Mouse (Mus musculus) MEL (cell line): ENCODE measurements around the gene Pcbp4. TPM values are rescaled to one million over a fixed set of nuclear protein-coding genes. Genes with fewer than 3 reads are reported as not detected.

ENCODE experiments used
- DNase-seq: peaks from one replicate; pipeline ENCODE4 v3.0.0; 2011; ENCODE audit warnings: low read depth, low spot score
- H3K27ac ChIP-seq: 2 replicates; pipeline ENCODE4 v1.5.1; 2012; ENCODE audit warnings: low read depth, mild to moderate bottlenecking, control low read depth, low read length, moderate library complexity; ENCODE audit not compliant: control insufficient read depth
- H3K27me3 ChIP-seq, 2 experiments: fragments of 150-350 bp in 1 of 2; sonication (generic) in 1 of 2; 2 replicates each; pipeline ENCODE4 v1.6.1; 2012; ENCODE audit warnings: low read length in 2 of 2, mild to moderate bottlenecking in 2 of 2, improper control_type of control experiment in 1 of 2, moderate library complexity in 1 of 2; ENCODE audit not compliant: insufficient read depth in 2 of 2, control insufficient read depth in 1 of 2
- H3K36me3 ChIP-seq, 2 experiments: 2 replicates each; pipeline ENCODE4 v1.6.1; 2012 to 2014; ENCODE audit warnings: low read length in 2 of 2, improper control_type of control experiment in 1 of 2, inconsistent platforms in 1 of 2, mild to moderate bottlenecking in 1 of 2; ENCODE audit not compliant: insufficient read depth in 2 of 2, control insufficient read depth in 1 of 2
- H3K4me1 ChIP-seq, 2 experiments: fragments of 150-350 bp in 1 of 2; sonication (generic) in 1 of 2; 2 replicates each; pipeline ENCODE4 v1.6.1; 2012; ENCODE audit warnings: low read length in 2 of 2, improper control_type of control experiment in 1 of 2, mild to moderate bottlenecking in 1 of 2; ENCODE audit not compliant: insufficient read depth in 2 of 2, control insufficient read depth in 1 of 2
- H3K4me3 ChIP-seq, 2 experiments: fragments of 150-350 bp in 1 of 2; sonication (generic) in 1 of 2; 2 replicates each; pipeline ENCODE4 v1.5.1; 2012; ENCODE audit warnings: low read depth in 2 of 2, low read length in 2 of 2, mild to moderate bottlenecking in 2 of 2, moderate library complexity in 2 of 2, control low read depth in 1 of 2, improper control_type of control experiment in 1 of 2; ENCODE audit not compliant: control insufficient read depth in 1 of 2, insufficient read depth in 1 of 2
- H3K79me2 ChIP-seq: 2 replicates; pipeline ENCODE4 v1.6.1; 2012; ENCODE audit warnings: mild to moderate bottlenecking, low read length, moderate library complexity; ENCODE audit not compliant: control insufficient read depth, poor library complexity, insufficient read depth
- H3K9ac ChIP-seq: 2 replicates; pipeline ENCODE4 v1.6.1; 2012; ENCODE audit warnings: low read depth, mild to moderate bottlenecking, control low read depth, low read length, moderate library complexity; ENCODE audit not compliant: control insufficient read depth, poor library complexity, severe bottlenecking
- H3K9me3 ChIP-seq: fragments of 150-350 bp; sonication (generic); replicated peaks from 2 replicates; pipeline ENCODE4 v1.6.1; 2012; ENCODE audit warnings: mild to moderate bottlenecking, low read length, improper control_type of control experiment, moderate library complexity; ENCODE audit not compliant: insufficient read depth
- BHLHE40 ChIP-seq: IDR thresholded peaks from 2 replicates; pipeline ENCODE4 v1.6.1; 2012; ENCODE audit warnings: low read depth, mild to moderate bottlenecking, inconsistent platforms, low read length, improper control_type of control experiment, borderline replicate concordance
- CHD1 ChIP-seq: IDR thresholded peaks from 2 replicates; pipeline ENCODE4 v1.6.1; 2012; ENCODE audit warnings: low read depth, mild to moderate bottlenecking, inconsistent platforms, low read length, improper control_type of control experiment
- CHD2 ChIP-seq: IDR thresholded peaks from 2 replicates; pipeline ENCODE4 v1.6.1; 2011; ENCODE audit warnings: low read length, improper control_type of control experiment
- ETS1 ChIP-seq: IDR thresholded peaks from 2 replicates; pipeline ENCODE4 v1.6.1; 2012; ENCODE audit warnings: low read depth, mild to moderate bottlenecking, inconsistent platforms, low read length, improper control_type of control experiment, moderate library complexity
- GABPA ChIP-seq: IDR thresholded peaks from 2 replicates; pipeline ENCODE4 v1.6.1; 2012; ENCODE audit warnings: low read depth, mild to moderate bottlenecking, inconsistent platforms, low read length, improper control_type of control experiment, moderate library complexity
- GATA1 ChIP-seq: IDR thresholded peaks from 2 replicates; pipeline ENCODE4 v1.6.1; 2011; ENCODE audit warnings: low read depth, low read length, improper control_type of control experiment
- HCFC1 ChIP-seq: IDR thresholded peaks from 2 replicates; pipeline ENCODE4 v1.6.1; 2012; ENCODE audit warnings: low read depth, mild to moderate bottlenecking, inconsistent platforms, low read length, improper control_type of control experiment, moderate library complexity
- JUND ChIP-seq: IDR thresholded peaks from 2 replicates; pipeline ENCODE4 v1.6.1; 2011; ENCODE audit warnings: low read depth, mild to moderate bottlenecking, improper control_type of control experiment, low read length
- KAT2A ChIP-seq: conservative IDR thresholded peaks from 2 replicates; pipeline ENCODE4 v1.6.1; 2012; ENCODE audit warnings: low read depth, low read length, improper control_type of control experiment, inconsistent platforms
- MAFK ChIP-seq: IDR thresholded peaks from 2 replicates; pipeline ENCODE4 v1.6.1; 2011; ENCODE audit warnings: low read depth, mild to moderate bottlenecking, low read length, improper control_type of control experiment, borderline replicate concordance
- MAZ ChIP-seq: IDR thresholded peaks from 2 replicates; pipeline ENCODE4 v1.6.1; 2012; ENCODE audit warnings: low read depth, mild to moderate bottlenecking, inconsistent platforms, low read length, improper control_type of control experiment
- MEF2A ChIP-seq: IDR thresholded peaks from 2 replicates; pipeline ENCODE4 v1.6.1; 2014; ENCODE audit warnings: low read depth, mild to moderate bottlenecking, inconsistent platforms, low read length, improper control_type of control experiment; ENCODE audit not compliant: poor library complexity, insufficient replicate concordance, severe bottlenecking; ENCODE audit errors: extremely low read depth
- MXI1 ChIP-seq: IDR thresholded peaks from 2 replicates; pipeline ENCODE4 v1.6.1; 2011; ENCODE audit warnings: mild to moderate bottlenecking, low read depth, low read length, improper control_type of control experiment
- MYC ChIP-seq: IDR thresholded peaks from 2 replicates; pipeline ENCODE4 v1.6.1; 2011; ENCODE audit warnings: low read depth, mild to moderate bottlenecking, low read length, improper control_type of control experiment, moderate library complexity
- NELFE ChIP-seq: IDR thresholded peaks from 2 replicates; pipeline ENCODE4 v1.6.1; 2011; ENCODE audit warnings: low read depth, low read length, improper control_type of control experiment
- POLR2A ChIP-seq, 2 experiments: IDR thresholded peaks; 2 replicates each; pipeline ENCODE4 v1.6.1; 2011 to 2012; ENCODE audit warnings: low read length in 2 of 2, mild to moderate bottlenecking in 2 of 2, control low read depth in 1 of 2, improper control_type of control experiment in 1 of 2, low read depth in 1 of 2, moderate library complexity in 1 of 2; ENCODE audit not compliant: control insufficient read depth in 1 of 2, insufficient read depth in 1 of 2, poor library complexity in 1 of 2
- POLR2AphosphoS2 ChIP-seq: IDR thresholded peaks from 2 replicates; pipeline ENCODE4 v1.6.1; 2011; ENCODE audit warnings: low read length, improper control_type of control experiment
- SIN3A ChIP-seq: IDR thresholded peaks from 2 replicates; pipeline ENCODE4 v1.6.1; 2012; ENCODE audit warnings: low read length, improper control_type of control experiment, inconsistent platforms
- SMC3 ChIP-seq: IDR thresholded peaks from 2 replicates; pipeline ENCODE4 v1.6.1; 2011; ENCODE audit warnings: low read depth, low read length, improper control_type of control experiment
- TAL1 ChIP-seq: IDR thresholded peaks from 2 replicates; pipeline ENCODE4 v1.6.1; 2012; ENCODE audit warnings: mild to moderate bottlenecking, inconsistent platforms, low read length, moderate library complexity, mixed read lengths
- TBP ChIP-seq: IDR thresholded peaks from 2 replicates; pipeline ENCODE4 v1.8.0; 2011; ENCODE audit warnings: low read depth, low read length, improper control_type of control experiment
- ZC3H11A ChIP-seq: IDR thresholded peaks from 2 replicates; pipeline ENCODE4 v1.6.1; 2012; ENCODE audit warnings: low read depth, mild to moderate bottlenecking, inconsistent platforms, low read length, improper control_type of control experiment
- ZKSCAN1 ChIP-seq: IDR thresholded peaks from 2 replicates; pipeline ENCODE4 v1.6.1; 2012; ENCODE audit warnings: low read depth, mild to moderate bottlenecking, inconsistent platforms, low read length, improper control_type of control experiment, moderate library complexity
- ZMIZ1 ChIP-seq: IDR thresholded peaks from 2 replicates; pipeline ENCODE4 v1.6.1; 2012; ENCODE audit warnings: low read depth, mild to moderate bottlenecking, inconsistent platforms, low read length, improper control_type of control experiment, moderate library complexity
- polyA plus RNA-seq, 2 experiments: library from polyadenylated mRNA; stranded (reverse) in 1 of 2; unstranded in 1 of 2; fragments of >175 nt in 1 of 2; fragments of >200 nt in 1 of 2; gene quantifications; 2 replicates each; pipeline versions ENCODE4 v1.2.1 to v1.2.4; 2012; ENCODE audit warnings: low replicate concordance in 2 of 2, low read depth in 1 of 2; ENCODE audit not compliant: insufficient read length in 2 of 2, insufficient read depth in 1 of 2, missing spikeins in 1 of 2
- total RNA-seq: library from RNA; depleted of rRNA; stranded (reverse); fragments of 300-350 nt; gene quantifications from 2 replicates; pipeline ENCODE4 v1.2.3, GENCODE M21; 2012

Gene Pcbp4
- total and polyA plus RNA-seq, 3 experiments: 7.7 to 36.6 TPM; not detected in 1

- no peak for DNase-seq
- no peaks in the 10 kb centered on the region for H3K27me3 ChIP-seq
- no peak overlapping the region for H3K4me3 ChIP-seq
- H3K9me3 ChIP-seq: no peaks in the 10 kb centered on the region
- H3K4me1 ChIP-seq: peaks cover 0 to 8% of the 10 kb centered on the region in 2 experiments; a peak in 2 of 4 replicates
- no peak overlapping the region for H3K9ac ChIP-seq
- no peaks in the 10 kb centered on the region for H3K79me2 ChIP-seq
- TF ChIP-seq ETS1 (no peak), ZMIZ1 (no peak), MEF2A (no peak), KAT2A (no peak), MAFK (no peak), CHD1 (no peak), NELFE (no peak), JUND (no peak), POLR2A (IDR thresholded peaks at IDR 0.05; ENCODE audit: control insufficient read depth in 1 of 2, insufficient read depth in 1 of 2, low read depth in 1 of 2, low read length in 2 of 2, poor library complexity in 1 of 2) (no peak)
- no peaks in the 10 kb centered on the region; a peak in 1 of 4 replicates for H3K36me3 ChIP-seq
- no peak overlapping the region for H3K27ac ChIP-seq
Measured at GRCm38 (mm10) chr9:106466721-106467120, 13.6 kb downstream of the Pcbp4 start.

GRCm38 (mm10) chr9:106467746-106468145, 14.7 kb downstream of the Pcbp4 start:
- H3K36me3 ChIP-seq: no peaks in the 10 kb centered on the region; a peak in 1 of 4 replicates
- no peaks in the 10 kb centered on the region for H3K9me3 ChIP-seq
- no peaks in the 10 kb centered on the region for H3K79me2 ChIP-seq
- H3K9ac ChIP-seq: no peak overlapping the region
- TF ChIP-seq MAZ (no peak), GATA1 (no peak), ZKSCAN1 (no peak), CHD2 (no peak), CHD1 (no peak), POLR2AphosphoS2 (no peak), SMC3 (no peak), TAL1 (no peak), MXI1 (no peak), ZC3H11A (no peak), GABPA (no peak), TBP (no peak), HCFC1 (no peak), SIN3A (no peak), KAT2A (no peak), BHLHE40 (no peak), MYC (no peak)
- H3K27me3 ChIP-seq: no peaks in the 10 kb centered on the region
- peaks cover 0 to 8% of the 10 kb centered on the region in 2 experiments; a peak in 2 of 4 replicates for H3K4me1 ChIP-seq
- H3K27ac ChIP-seq: no peak overlapping the region
- no peak for DNase-seq
- no peak overlapping the region for H3K4me3 ChIP-seq
